Mouse (Mus musculus) c-Kit-positive CD71-positive TER-119-negative erythroid progenitor cells, embryonic 14.5 days (primary cell): Measurements from ENCODE around the gene Ccdc33.

Source experiments
- DNase-seq: peaks from one replicate; pipeline ENCODE4 v3.0.0-alpha.2; 2013; ENCODE audit warnings: low read depth

Gene Ccdc33

GRCm38 (mm10) chr9:58129508-58129907 lies 10.9 kb upstream of the Ccdc33 start:
- no peak for DNase-seq

GRCm38 (mm10) chr9:58128926-58129413 lies 10.3 kb upstream of the Ccdc33 start:
- no peak for DNase-seq

- DNase-seq, result no peak
Observed at GRCm38 (mm10) chr9:58125811-58126210, 7.2 kb upstream of the Ccdc33 start.

- no peak for DNase-seq
Observed at GRCm38 (mm10) chr9:58125085-58125484, 6.5 kb upstream of the Ccdc33 start.

GRCm38 (mm10) chr9:58116024-58116651 lies 2.5 kb downstream of the Ccdc33 start:
- DNase-seq, result no peak

GRCm38 (mm10) chr9:58115297-58115925 lies 3.2 kb downstream of the Ccdc33 start:
- no peak for DNase-seq

- DNase-seq, result no peak
Observed at GRCm38 (mm10) chr9:58114019-58114418, 4.6 kb downstream of the Ccdc33 start.

GRCm38 (mm10) chr9:58113279-58113884 lies 5.2 kb downstream of the Ccdc33 start:
- no peak for DNase-seq

GRCm38 (mm10) chr9:58112866-58113278 lies 5.8 kb downstream of the Ccdc33 start:
- no peak for DNase-seq

GRCm38 (mm10) chr9:58112321-58112751 lies 6.3 kb downstream of the Ccdc33 start:
- no peak for DNase-seq

GRCm38 (mm10) chr9:58111431-58111830 lies 7.2 kb downstream of the Ccdc33 start:
- DNase-seq, result no peak

- no peak for DNase-seq
Observed at GRCm38 (mm10) chr9:58110787-58111186, 7.8 kb downstream of the Ccdc33 start.

- DNase-seq, result no peak
Observed at GRCm38 (mm10) chr9:58107494-58107893, 11.1 kb downstream of the Ccdc33 start.

GRCm38 (mm10) chr9:58105595-58106169 lies 12.9 kb downstream of the Ccdc33 start:
- DNase-seq, result no peak

- no peak for DNase-seq
Observed at GRCm38 (mm10) chr9:58103647-58104046, 15.0 kb downstream of the Ccdc33 start.

- DNase-seq, result no peak
Observed at GRCm38 (mm10) chr9:58102013-58102412, 16.6 kb downstream of the Ccdc33 start.

GRCm38 (mm10) chr9:58099836-58100565 lies 18.6 kb downstream of the Ccdc33 start:
- DNase-seq, result no peak

- no peak for DNase-seq
Observed at GRCm38 (mm10) chr9:58096629-58097301, 21.9 kb downstream of the Ccdc33 start.

- no peak for DNase-seq
Observed at GRCm38 (mm10) chr9:58095977-58096376, 22.6 kb downstream of the Ccdc33 start.

- no peak for DNase-seq
Observed at GRCm38 (mm10) chr9:58093776-58094175, 24.8 kb downstream of the Ccdc33 start.

- DNase-seq, result no peak
Observed at GRCm38 (mm10) chr9:58092581-58093269, 25.9 kb downstream of the Ccdc33 start.
